Mouse (Mus musculus) myocyte (in vitro differentiated cells): ENCODE measurements around the gene Atl1. TPM values are rescaled to one million over a fixed set of nuclear protein-coding genes. Genes with fewer than 3 reads are reported as not detected.

ENCODE experiments used
- H3K27me3 ChIP-seq: one replicate; pipeline ENCODE4 v1.6.1; 2011; ENCODE audit not compliant: control insufficient read depth, insufficient read depth, insufficient read length
- H3K36me3 ChIP-seq: one replicate; pipeline ENCODE4 v1.6.1; 2011; ENCODE audit not compliant: control insufficient read depth, insufficient read depth
- H3K4me2 ChIP-seq: one replicate; pipeline ENCODE4 v1.6.1; 2011; ENCODE audit warnings: low read depth, control low read depth
- H3K4me3 ChIP-seq: one replicate; pipeline ENCODE4 v1.5.1; 2011; ENCODE audit warnings: mild to moderate bottlenecking, control low read depth, moderate library complexity
- H3K79me2 ChIP-seq: one replicate; pipeline ENCODE4 v1.6.1; 2011; ENCODE audit not compliant: control insufficient read depth, insufficient read depth
- H3ac ChIP-seq: one replicate; pipeline ENCODE4 v1.6.1; 2011; ENCODE audit not compliant: control insufficient read depth, insufficient read length
- CEBPB ChIP-seq: IDR thresholded peaks from 2 replicates; pipeline ENCODE4 v1.6.1; 2011; ENCODE audit warnings: mild to moderate bottlenecking, moderate library complexity; ENCODE audit not compliant: poor library complexity, insufficient read depth, severe bottlenecking
- E2F4 ChIP-seq: IDR thresholded peaks from one replicate; pipeline ENCODE4 v1.6.1; 2011; ENCODE audit warnings: mild to moderate bottlenecking, control low read depth, moderate library complexity; ENCODE audit not compliant: insufficient read depth
- MAX ChIP-seq: IDR thresholded peaks from one replicate; pipeline ENCODE4 v1.6.1; 2011; ENCODE audit warnings: low read depth, mild to moderate bottlenecking, control low read depth
- MYOD1 ChIP-seq, 3 experiments: IDR thresholded peaks; one replicate each; pipeline ENCODE4 v1.6.1; 2011; ENCODE audit warnings: control low read depth in 2 of 3, low read depth in 2 of 3, mild to moderate bottlenecking in 2 of 3, moderate library complexity in 1 of 3; ENCODE audit not compliant: insufficient read length in 2 of 3, control insufficient read depth in 1 of 3
- MYOG ChIP-seq, 3 experiments: IDR thresholded peaks; one replicate each; pipeline ENCODE4 v1.6.1; 2011; ENCODE audit warnings: control low read depth in 2 of 3, low read depth in 2 of 3, mild to moderate bottlenecking in 2 of 3; ENCODE audit not compliant: insufficient read length in 2 of 3, control insufficient read depth in 1 of 3, insufficient read depth in 1 of 3
- POLR2A ChIP-seq: IDR thresholded peaks from one replicate; pipeline ENCODE4 v1.6.1; 2011; ENCODE audit warnings: low read depth, mild to moderate bottlenecking, control low read depth, moderate library complexity; ENCODE audit not compliant: insufficient read length
- POLR2AphosphoS2 ChIP-seq: IDR thresholded peaks from one replicate; pipeline ENCODE4 v1.6.1; 2011; ENCODE audit warnings: low read depth, control low read depth; ENCODE audit not compliant: insufficient read length
- REST ChIP-seq: IDR thresholded peaks from one replicate; pipeline ENCODE4 v1.6.1; 2011; ENCODE audit warnings: mild to moderate bottlenecking, control low read depth, moderate library complexity; ENCODE audit not compliant: insufficient read depth, insufficient read length
- SRF ChIP-seq: IDR thresholded peaks from one replicate; pipeline ENCODE4 v1.6.1; 2011; ENCODE audit warnings: low read depth; ENCODE audit not compliant: control insufficient read depth, insufficient read length
- TCF12 ChIP-seq: IDR thresholded peaks from one replicate; pipeline ENCODE4 v1.6.1; 2011; ENCODE audit warnings: mild to moderate bottlenecking, control low read depth; ENCODE audit not compliant: poor library complexity, insufficient read depth, severe bottlenecking
- TCF3 ChIP-seq: IDR thresholded peaks from one replicate; pipeline ENCODE4 v1.6.1; 2011; ENCODE audit warnings: low read depth, control low read depth; ENCODE audit not compliant: insufficient read length
- USF1 ChIP-seq: IDR thresholded peaks from one replicate; pipeline ENCODE4 v1.6.1; 2011; ENCODE audit warnings: low read depth, mild to moderate bottlenecking, control low read depth, moderate library complexity
- polyA plus RNA-seq: library from polyadenylated mRNA; unstranded; fragments of >200 nt; fragmentation: generic; extraction: Trizol; gene quantifications from one replicate; pipeline ENCODE4 v1.2.1, GENCODE M21; 2012; ENCODE audit warnings: missing spikeins

Gene Atl1
- polyA plus RNA-seq, 1 experiment, result 0.36 TPM

- TF ChIP-seq MAX (no peak), POLR2AphosphoS2 (no peak), TCF3 (no peak), CEBPB (no peak), TCF12 (no peak), MYOD1 (IDR thresholded peaks at IDR 0.05; ENCODE audit: control insufficient read depth in 1 of 3, insufficient read length in 2 of 3, low read depth in 2 of 3) (no peak), SRF (no peak), USF1 (no peak), MYOG (IDR thresholded peaks at IDR 0.05; ENCODE audit: control insufficient read depth in 1 of 3, insufficient read depth in 1 of 3, insufficient read length in 2 of 3, low read depth in 2 of 3) (no peak), E2F4 (no peak), REST (no peak), POLR2A (no peak)
- Histone ChIP-seq H3K27me3 (no peaks in the 10 kb centered on the region), H3K4me3 (no peak overlapping the region), H3K4me2 (no peak overlapping the region), H3K36me3 (no peaks in the 10 kb centered on the region), H3ac (no peak overlapping the region), H3K79me2 (no peaks in the 10 kb centered on the region)
Measured at GRCm38 (mm10) chr12:69924012-69924411, 31.6 kb downstream of the Atl1 start.

- H3K4me3 ChIP-seq, result no peak overlapping the region
- TF ChIP-seq MYOG (IDR thresholded peaks at IDR 0.05; ENCODE audit: control insufficient read depth in 1 of 3, insufficient read depth in 1 of 3, insufficient read length in 2 of 3, low read depth in 2 of 3) (no peak), MYOD1 (IDR thresholded peaks at IDR 0.05; ENCODE audit: control insufficient read depth in 1 of 3, insufficient read length in 2 of 3, low read depth in 2 of 3) (no peak), TCF12 (no peak), CEBPB (no peak), USF1 (peak; percentile 51), TCF3 (no peak)
- H3K27me3 ChIP-seq, result no peaks in the 10 kb centered on the region
- H3ac ChIP-seq, result no peak overlapping the region
- no peaks in the 10 kb centered on the region for H3K36me3 ChIP-seq
- H3K4me2 ChIP-seq, result no peak overlapping the region
- no peaks in the 10 kb centered on the region for H3K79me2 ChIP-seq
Measured at GRCm38 (mm10) chr12:69926716-69927115, 34.3 kb downstream of the Atl1 start.

DNA sequence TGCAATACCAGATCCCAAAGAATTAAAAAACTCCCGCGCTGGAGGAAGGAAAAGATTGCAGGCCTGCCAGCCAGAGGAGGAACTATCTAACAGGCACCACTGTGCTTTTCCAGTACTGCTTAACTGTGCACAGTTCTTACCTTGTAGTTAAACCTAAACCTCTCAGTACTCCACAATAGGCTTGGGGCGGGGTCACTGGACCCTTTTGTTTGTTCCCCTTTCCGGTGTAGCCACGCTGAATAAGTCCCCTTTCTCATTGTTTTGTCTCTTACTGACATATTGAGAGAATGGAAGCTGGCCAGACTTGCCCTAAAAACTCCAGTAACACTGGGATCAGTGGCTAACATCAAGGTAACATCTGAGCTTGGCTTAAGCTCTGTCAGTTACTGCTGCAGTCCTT lies 45.3 kb downstream of the Atl1 start:
- no peak overlapping the region for H3ac ChIP-seq
- H3K27me3 ChIP-seq, result no peaks in the 10 kb centered on the region
- no peaks in the 10 kb centered on the region for H3K36me3 ChIP-seq
- no peak overlapping the region for H3K4me3 ChIP-seq
- TF ChIP-seq MAX (no peak), E2F4 (no peak), CEBPB (no peak), USF1 (no peak), TCF3 (no peak)
- no peak overlapping the region for H3K4me2 ChIP-seq
- H3K79me2 ChIP-seq, result no peaks in the 10 kb centered on the region

DNA sequence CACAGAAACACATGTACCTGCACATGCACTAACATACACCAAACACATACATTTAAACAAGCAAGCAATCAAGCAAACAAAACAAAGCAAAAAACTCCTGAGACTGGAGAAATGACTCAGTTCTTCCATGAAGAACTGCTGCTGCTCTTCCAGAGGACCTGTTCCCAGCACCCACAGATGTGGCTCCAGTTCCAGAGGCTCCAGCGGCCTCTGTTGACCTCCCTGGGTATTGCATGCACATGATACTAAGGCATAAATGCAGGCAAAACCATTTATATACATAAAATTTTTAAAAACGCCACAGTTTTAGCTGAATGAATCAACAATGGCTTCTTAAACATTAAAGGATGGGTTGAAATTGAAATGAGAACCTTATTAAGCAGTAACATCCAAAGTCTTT lies 46.9 kb downstream of the Atl1 start:
- no peak for TF ChIP-seq USF1
- Histone ChIP-seq H3K4me3 (no peak overlapping the region), H3K27me3 (no peaks in the 10 kb centered on the region), H3K36me3 (no peaks in the 10 kb centered on the region), H3K79me2 (no peaks in the 10 kb centered on the region), H3ac (no peak overlapping the region), H3K4me2 (no peak overlapping the region)

GRCm38 (mm10) chr12:69941655-69942329 lies 49.4 kb downstream of the Atl1 start:
- Histone ChIP-seq H3ac (no peak overlapping the region), H3K4me3 (no peak overlapping the region), H3K4me2 (no peak overlapping the region), H3K27me3 (no peaks in the 10 kb centered on the region), H3K36me3 (no peaks in the 10 kb centered on the region), H3K79me2 (no peaks in the 10 kb centered on the region)
- TF ChIP-seq USF1 (no peak), SRF (no peak), MYOG (IDR thresholded peaks at IDR 0.05; ENCODE audit: control insufficient read depth in 1 of 3, insufficient read depth in 1 of 3, insufficient read length in 2 of 3, low read depth in 2 of 3) (no peak), TCF12 (no peak), E2F4 (no peak), MAX (no peak), POLR2AphosphoS2 (no peak), CEBPB (no peak)

GRCm38 (mm10) chr12:69945861-69946260 lies 53.4 kb downstream of the Atl1 start:
- no peak for TF ChIP-seq E2F4
- TF ChIP-seq TCF12, result no peak
- no peak for TF ChIP-seq SRF
- TF ChIP-seq MYOG (IDR thresholded peaks at IDR 0.05; ENCODE audit: control insufficient read depth in 1 of 3, insufficient read depth in 1 of 3, insufficient read length in 2 of 3, low read depth in 2 of 3), result no peak
- no peak for TF ChIP-seq MAX
- no peak for TF ChIP-seq CEBPB
- no peak for TF ChIP-seq POLR2A
- no peak for TF ChIP-seq POLR2AphosphoS2
- no peak for TF ChIP-seq TCF3
- TF ChIP-seq USF1, result no peak
- no peak for TF ChIP-seq MYOD1 (IDR thresholded peaks at IDR 0.05; ENCODE audit: control insufficient read depth in 1 of 3, insufficient read length in 2 of 3, low read depth in 2 of 3)
- no peak for TF ChIP-seq REST
- H3K27me3 ChIP-seq, result no peaks in the 10 kb centered on the region
- H3K4me2 ChIP-seq, result no peak overlapping the region
- H3K79me2 ChIP-seq, result no peaks in the 10 kb centered on the region
- no peaks in the 10 kb centered on the region for H3K36me3 ChIP-seq
- no peak overlapping the region for H3K4me3 ChIP-seq
- no peak overlapping the region for H3ac ChIP-seq
